Mouse (Mus musculus): Measurements from ENCODE around the gene 2410131K14Rik. TPM values are rescaled to one million over a fixed set of nuclear protein-coding genes. Genes with fewer than 3 reads are reported as not detected.

Gene 2410131K14Rik
- polyA plus RNA-seq (2014; fragmentation: Nextera tagmentation; extraction: Ambion mirVana), result 10.3 and 11.1 TPM in 2 replicates

- Histone ChIP-seq H3K4me1 (ENCODE audit: control insufficient read depth, insufficient read depth, low read length) (peaks cover 13% of the 10 kb centered on the region), H3K4me2 (peak within 1 kb of the TSS; percentile 45), H3K4me3 (ENCODE audit: low read depth, low read length) (peak within 1 kb of the TSS; percentile 71), H3K9ac (ENCODE audit: low read length) (peak within 1 kb of the TSS; percentile 82), H3K27me3 (ENCODE audit: control insufficient read depth, insufficient read depth, low read length) (no peaks in the 10 kb centered on the region), H3K9me3 (ENCODE audit: control insufficient read depth, low read length) (no peaks in the 10 kb centered on the region), H3K36me3 (ENCODE audit: control insufficient read depth, insufficient read depth, low read length) (no peaks in the 10 kb centered on the region), H3K27ac (ENCODE audit: low read depth, low read length) (peak within 1 kb of the TSS; percentile 54)
- WGBS, result under 1% methylated on average over 68 of the region's 68 CpGs
- ATAC-seq (ENCODE audit: low FRiP score) (peak; percentile 99), DNase-seq (ENCODE audit: low spot score, missing footprints) (peak; percentile 100)
These were observed at the start of gene 2410131K14Rik, which contains the start of gene Rnft2 for GRCm38 (mm10) chr5:118244606-118245443. Gene 2410131K14Rik (plus strand): TSS chr5:118245227. Gene Rnft2 (minus strand): TSS chr5:118245116.

DNA sequence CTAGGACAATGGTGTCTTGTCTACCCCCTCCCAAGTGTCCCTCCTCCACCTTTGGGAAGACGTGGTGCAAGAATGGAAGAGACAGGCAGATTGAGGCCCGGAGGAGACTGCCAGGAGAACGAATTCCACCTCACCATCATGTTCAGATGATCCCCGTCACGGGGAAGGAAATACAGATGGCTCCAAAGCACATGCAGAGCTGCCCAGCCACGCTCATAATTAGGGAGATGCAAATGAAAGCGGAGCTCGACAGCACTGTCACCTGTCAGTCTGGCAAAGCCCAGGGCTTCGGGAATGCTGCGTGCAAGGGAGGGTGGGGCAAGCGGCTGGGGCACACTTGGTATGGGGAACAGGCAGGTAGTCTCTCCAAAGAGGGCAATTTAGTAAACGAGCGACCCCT is 47.6 kb upstream of the 2410131K14Rik start:
- H3K9ac ChIP-seq (ENCODE audit: low read length), result no peak overlapping the region
- H3K27ac ChIP-seq (ENCODE audit: low read depth, low read length), result no peak overlapping the region
- ATAC-seq (ENCODE audit: low FRiP score), result no peak
- DNase-seq (ENCODE audit: low spot score, missing footprints), result no peak
- H3K4me2 ChIP-seq, result no peak overlapping the region
- no peaks in the 10 kb centered on the region for H3K27me3 ChIP-seq (ENCODE audit: control insufficient read depth, insufficient read depth, low read length)
- 82% methylated on average over 13 of the region's 13 CpGs for WGBS
- H3K4me3 ChIP-seq (ENCODE audit: low read depth, low read length), result no peak overlapping the region
- H3K9me3 ChIP-seq (ENCODE audit: control insufficient read depth, low read length), result no peaks in the 10 kb centered on the region
- H3K4me1 ChIP-seq (ENCODE audit: control insufficient read depth, insufficient read depth, low read length), result no peaks in the 10 kb centered on the region
- H3K36me3 ChIP-seq (ENCODE audit: control insufficient read depth, insufficient read depth, low read length), result no peaks in the 10 kb centered on the region

- ATAC-seq (ENCODE audit: low FRiP score) (no peak), DNase-seq (ENCODE audit: low spot score, missing footprints) (no peak)
- Histone ChIP-seq H3K9me3 (ENCODE audit: control insufficient read depth, low read length) (no peaks in the 10 kb centered on the region), H3K27me3 (ENCODE audit: control insufficient read depth, insufficient read depth, low read length) (no peaks in the 10 kb centered on the region), H3K27ac (ENCODE audit: low read depth, low read length) (no peak overlapping the region), H3K9ac (ENCODE audit: low read length) (no peak overlapping the region), H3K4me2 (no peak overlapping the region), H3K36me3 (ENCODE audit: control insufficient read depth, insufficient read depth, low read length) (no peaks in the 10 kb centered on the region), H3K4me3 (ENCODE audit: low read depth, low read length) (no peak overlapping the region), H3K4me1 (ENCODE audit: control insufficient read depth, insufficient read depth, low read length) (no peaks in the 10 kb centered on the region)
- 78% methylated on average over 5 of the region's 5 CpGs for WGBS
These were observed 45.4 kb upstream of the 2410131K14Rik start for GRCm38 (mm10) chr5:118199670-118200069.

DNA sequence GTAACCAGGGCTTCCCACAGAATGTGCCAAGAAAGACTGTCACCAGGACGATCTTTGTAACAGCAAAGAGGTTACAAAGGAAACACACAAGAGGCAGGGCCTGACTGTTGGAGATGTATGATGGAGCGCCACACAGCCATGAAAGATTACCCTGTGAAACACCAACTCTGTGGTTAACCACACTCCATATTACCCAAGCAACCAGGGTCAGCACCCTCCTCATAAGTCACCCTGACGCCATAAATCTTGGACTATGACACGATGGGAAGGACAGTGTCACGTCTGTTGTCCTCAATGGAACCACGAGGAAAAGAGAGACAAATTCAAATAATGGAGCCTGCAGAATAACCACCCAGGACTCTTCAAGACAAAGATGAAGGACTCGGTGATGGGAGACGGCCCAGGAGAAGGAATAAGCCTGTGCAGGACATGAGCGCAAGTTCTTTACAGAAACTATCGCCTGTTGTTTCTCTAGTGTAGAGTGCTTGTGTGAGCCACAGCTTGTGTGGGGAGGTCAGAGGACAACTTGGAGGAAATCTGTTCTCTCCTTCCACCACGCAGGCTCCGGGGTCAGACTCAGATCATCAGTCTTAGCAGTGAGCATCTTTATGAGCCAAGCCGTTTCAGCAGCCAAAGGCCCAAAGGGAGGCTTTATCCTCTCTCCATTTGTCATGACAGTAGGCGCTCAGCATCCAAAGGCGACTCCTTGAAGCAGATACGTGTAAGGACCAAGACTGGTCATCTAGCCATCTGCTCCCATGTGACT is 40.2 kb upstream of the 2410131K14Rik start:
- H3K4me3 ChIP-seq (ENCODE audit: low read depth, low read length), result no peak overlapping the region
- peaks cover 3% of the 10 kb centered on the region; the same call in 1 of the 2 replicates for H3K4me1 ChIP-seq (ENCODE audit: control insufficient read depth, insufficient read depth, low read length)
- H3K9ac ChIP-seq (ENCODE audit: low read length), result no peak overlapping the region
- H3K27ac ChIP-seq (ENCODE audit: low read depth, low read length), result no peak overlapping the region
- ATAC-seq (ENCODE audit: low FRiP score) (no peak), DNase-seq (ENCODE audit: low spot score, missing footprints) (no peak)
- H3K9me3 ChIP-seq (ENCODE audit: control insufficient read depth, low read length), result no peaks in the 10 kb centered on the region
- 87% methylated on average over 16 of the region's 16 CpGs for WGBS
- H3K4me2 ChIP-seq, result no peak overlapping the region
- H3K27me3 ChIP-seq (ENCODE audit: control insufficient read depth, insufficient read depth, low read length), result no peaks in the 10 kb centered on the region
- H3K36me3 ChIP-seq (ENCODE audit: control insufficient read depth, insufficient read depth, low read length), result no peaks in the 10 kb centered on the region

- H3K36me3 ChIP-seq (ENCODE audit: control insufficient read depth, insufficient read depth, low read length), result no peaks in the 10 kb centered on the region
- WGBS, result 56% methylated on average over 8 of the region's 8 CpGs
- no peak overlapping the region for H3K9ac ChIP-seq (ENCODE audit: low read length)
- H3K9me3 ChIP-seq (ENCODE audit: control insufficient read depth, low read length), result no peaks in the 10 kb centered on the region
- H3K27ac ChIP-seq (ENCODE audit: low read depth, low read length), result no peak overlapping the region
- H3K4me1 ChIP-seq (ENCODE audit: control insufficient read depth, insufficient read depth, low read length), result peaks cover 3% of the 10 kb centered on the region; the same call in 1 of the 2 replicates
- no peaks in the 10 kb centered on the region for H3K27me3 ChIP-seq (ENCODE audit: control insufficient read depth, insufficient read depth, low read length)
- no peak for ATAC-seq (ENCODE audit: low FRiP score)
- H3K4me2 ChIP-seq, result no peak overlapping the region
- no peak for DNase-seq (ENCODE audit: low spot score, missing footprints)
- H3K4me3 ChIP-seq (ENCODE audit: low read depth, low read length), result no peak overlapping the region
These were observed 39.2 kb upstream of the 2410131K14Rik start for GRCm38 (mm10) chr5:118205852-118206251.

GRCm38 (mm10) chr5:118214012-118214411 is 31.0 kb upstream of the 2410131K14Rik start:
- H3K9ac ChIP-seq (ENCODE audit: low read length), result peak overlapping the region; percentile 37; the same call in 1 of the 2 replicates
- no peaks in the 10 kb centered on the region for H3K27me3 ChIP-seq (ENCODE audit: control insufficient read depth, insufficient read depth, low read length)
- ATAC-seq (ENCODE audit: low FRiP score), result peak; percentile 40; the same call in 1 of the 2 replicates
- H3K27ac ChIP-seq (ENCODE audit: low read depth, low read length), result no peak overlapping the region
- H3K36me3 ChIP-seq (ENCODE audit: control insufficient read depth, insufficient read depth, low read length), result no peaks in the 10 kb centered on the region
- peak; percentile 86 for DNase-seq (ENCODE audit: low spot score, missing footprints)
- WGBS, result 15% methylated on average over 5 of the region's 5 CpGs
- peaks cover 9% of the 10 kb centered on the region for H3K4me1 ChIP-seq (ENCODE audit: control insufficient read depth, insufficient read depth, low read length)
- H3K9me3 ChIP-seq (ENCODE audit: control insufficient read depth, low read length), result no peaks in the 10 kb centered on the region
- H3K4me3 ChIP-seq (ENCODE audit: low read depth, low read length), result peak overlapping the region; percentile 26
- H3K4me2 ChIP-seq, result peak overlapping the region; percentile 53

GRCm38 (mm10) chr5:118214418-118215154 is 30.4 kb upstream of the 2410131K14Rik start:
- WGBS, result 6% methylated on average over 24 of the region's 24 CpGs
- ATAC-seq (ENCODE audit: low FRiP score) (peak; percentile 88), DNase-seq (ENCODE audit: low spot score, missing footprints) (peak; percentile 96)
- peak overlapping the region; percentile 26 for H3K4me3 ChIP-seq (ENCODE audit: low read depth, low read length)
- H3K9me3 ChIP-seq (ENCODE audit: control insufficient read depth, low read length), result no peaks in the 10 kb centered on the region
- H3K36me3 ChIP-seq (ENCODE audit: control insufficient read depth, insufficient read depth, low read length), result no peaks in the 10 kb centered on the region
- H3K9ac ChIP-seq (ENCODE audit: low read length), result peak overlapping the region; percentile 37
- peaks cover 9% of the 10 kb centered on the region for H3K4me1 ChIP-seq (ENCODE audit: control insufficient read depth, insufficient read depth, low read length)
- H3K27me3 ChIP-seq (ENCODE audit: control insufficient read depth, insufficient read depth, low read length), result no peaks in the 10 kb centered on the region
- peak overlapping the region; percentile 53 for H3K4me2 ChIP-seq
- H3K27ac ChIP-seq (ENCODE audit: low read depth, low read length), result no peak overlapping the region

DNA sequence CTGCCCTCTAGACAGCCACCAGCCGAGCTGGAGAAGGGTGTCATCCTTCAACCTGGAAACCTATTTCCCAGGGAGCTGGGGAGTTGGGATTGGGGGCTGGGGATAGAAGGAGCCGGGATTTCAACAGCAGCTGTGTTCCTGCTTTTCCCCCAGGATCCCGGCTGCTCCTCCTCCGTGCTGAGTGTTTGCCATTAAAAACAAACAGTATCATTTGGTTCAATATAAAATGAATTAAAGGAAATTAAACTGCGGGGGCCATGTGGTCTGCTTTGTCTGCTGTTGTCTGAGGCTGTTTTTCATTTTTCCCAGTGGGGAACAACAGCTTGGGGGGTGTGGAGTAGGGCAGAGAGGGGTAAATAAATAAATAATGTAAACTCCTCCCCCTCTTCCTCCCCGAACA is 27.6 kb upstream of the 2410131K14Rik start:
- 74% methylated on average over 6 of the region's 6 CpGs for WGBS

More for the DNA sequence above, 27.6 kb upstream of the 2410131K14Rik start:
- H3K27me3 ChIP-seq (ENCODE audit: control insufficient read depth, insufficient read depth, low read length), result no peaks in the 10 kb centered on the region
- H3K9me3 ChIP-seq (ENCODE audit: control insufficient read depth, low read length), result no peaks in the 10 kb centered on the region
- peaks cover 9% of the 10 kb centered on the region for H3K4me1 ChIP-seq (ENCODE audit: control insufficient read depth, insufficient read depth, low read length)
- no peak for DNase-seq (ENCODE audit: low spot score, missing footprints)
- no peak overlapping the region for H3K4me3 ChIP-seq (ENCODE audit: low read depth, low read length)
- no peak for ATAC-seq (ENCODE audit: low FRiP score)
- no peak overlapping the region for H3K4me2 ChIP-seq
- H3K9ac ChIP-seq (ENCODE audit: low read length), result no peak overlapping the region
- no peaks in the 10 kb centered on the region for H3K36me3 ChIP-seq (ENCODE audit: control insufficient read depth, insufficient read depth, low read length)
- no peak overlapping the region for H3K27ac ChIP-seq (ENCODE audit: low read depth, low read length)
